Mouse (Mus musculus) retina, postnatal 7 days (tissue): ENCODE measurements around the gene Rtn4rl1.
"Not testable (repeated sequence)": the region's sequence is repeated elsewhere in the genome, so short reads cannot be mapped to it uniquely, and the experiment has no call there.

Experiments used
- DNase-seq: peaks from one replicate; pipeline ENCODE4 v3.0.0-alpha.2; 2012; ENCODE audit warnings: low read depth, low spot score

Gene Rtn4rl1

GRCm38 (mm10) chr11:75294862-75295261 lies 101.3 kb downstream of the Rtn4rl1 start:
- DNase-seq = no peak

GRCm38 (mm10) chr11:75295534-75295933 lies 102.0 kb downstream of the Rtn4rl1 start:
- not testable (repeated sequence) for DNase-seq

GRCm38 (mm10) chr11:75296406-75297005 lies 102.9 kb downstream of the Rtn4rl1 start:
- no peak for DNase-seq

GRCm38 (mm10) chr11:75297631-75298030 lies 104.0 kb downstream of the Rtn4rl1 start:
- DNase-seq = no peak

- DNase-seq = no peak
Measured at GRCm38 (mm10) chr11:75298491-75298890, 104.9 kb downstream of the Rtn4rl1 start.

- DNase-seq = no peak
Measured at GRCm38 (mm10) chr11:75299786-75300185, 106.2 kb downstream of the Rtn4rl1 start.

- no peak for DNase-seq
Measured at GRCm38 (mm10) chr11:75300954-75301353, 107.4 kb downstream of the Rtn4rl1 start.

GRCm38 (mm10) chr11:75304797-75305196 lies 111.2 kb downstream of the Rtn4rl1 start:
- no peak for DNase-seq

- DNase-seq = no peak
Measured at GRCm38 (mm10) chr11:75308650-75309049, 115.1 kb downstream of the Rtn4rl1 start.

GRCm38 (mm10) chr11:75310813-75311212 lies 117.2 kb downstream of the Rtn4rl1 start:
- DNase-seq = no peak

GRCm38 (mm10) chr11:75311751-75312150 lies 118.2 kb downstream of the Rtn4rl1 start:
- no peak for DNase-seq

GRCm38 (mm10) chr11:75313834-75314233 lies 120.3 kb downstream of the Rtn4rl1 start:
- DNase-seq = no peak
